Mouse (Mus musculus): Measurements from ENCODE around the gene Ccdc184.
A peak's percentile ranks its signal among the peaks of the same experiment; 100 is the strongest.

- TF ChIP-seq CTCF (IDR thresholded peaks at IDR 0.05; ENCODE audit: borderline replicate concordance, insufficient read depth, low read length) (peak; percentile 80), POLR2A (IDR thresholded peaks at IDR 0.05; ENCODE audit: low read depth, low read length) (no peak; the same call in 1 of the 2 replicates)
These were observed 14.3 kb downstream of the Ccdc184 start for GRCm38 (mm10) chr15:98181132-98181711.
